Mouse (Mus musculus): Measurements from ENCODE around the gene Cenpx. TPM values are rescaled to one million over a fixed set of nuclear protein-coding genes. Genes with fewer than 3 reads are reported as not detected.
"Not testable (repeated sequence)": the region's sequence is repeated elsewhere in the genome, so short reads cannot be mapped to it uniquely, and the experiment has no call there.

Gene Cenpx
- polyA plus RNA-seq (2014; fragmentation: Nextera tagmentation; extraction: Ambion mirVana): 178 and 192 TPM in 2 replicates

GRCm38 (mm10) chr11:120713580-120714518, at the start of gene Cenpx, which contains the start of gene Lrrc45:
Cenpx (minus strand) TSS chr11:120713738.
Lrrc45 (plus strand) TSS chr11:120713925.
- ATAC-seq (replicated peaks; ENCODE audit: low FRiP score) (peak; percentile 96), DNase-seq (ENCODE audit: low spot score) (peak; percentile 94)
- Histone ChIP-seq H3K27ac (ENCODE audit: low read depth, low read length) (peak within 1 kb of the TSS; percentile 62), H3K36me3 (ENCODE audit: control insufficient read depth, insufficient read depth, low read length) (peaks cover 24% of the 10 kb centered on the region), H3K4me1 (replicated peaks; ENCODE audit: control insufficient read depth, insufficient read depth, low read length) (peaks cover 11% of the 10 kb centered on the region), H3K9ac (ENCODE audit: low read depth, low read length) (peak within 1 kb of the TSS; percentile 84), H3K4me3 (ENCODE audit: low read depth, low read length) (peak within 1 kb of the TSS; percentile 82), H3K27me3 (replicated peaks; ENCODE audit: control insufficient read depth, insufficient read depth, low read length) (no peaks in the 10 kb centered on the region), H3K4me2 (peak within 1 kb of the TSS; percentile 99), H3K9me3 (ENCODE audit: control insufficient read depth, low read length) (no peaks in the 10 kb centered on the region)
- 5% methylated on average over 53 of the region's 53 CpGs for WGBS

- H3K4me3 ChIP-seq (ENCODE audit: low read depth, low read length); ATAC-seq (replicated peaks; ENCODE audit: low FRiP score); H3K27ac ChIP-seq (ENCODE audit: low read depth, low read length); H3K4me2 ChIP-seq; H3K36me3 ChIP-seq (ENCODE audit: control insufficient read depth, insufficient read depth, low read length); DNase-seq (ENCODE audit: low spot score); H3K4me1 ChIP-seq (replicated peaks; ENCODE audit: control insufficient read depth, insufficient read depth, low read length); H3K9ac ChIP-seq (ENCODE audit: low read depth, low read length): not testable (repeated sequence)
- H3K27me3 ChIP-seq (replicated peaks; ENCODE audit: control insufficient read depth, insufficient read depth, low read length): peaks cover 18% of the 10 kb centered on the region
- 20% methylated on average over 14 of the region's 14 CpGs for WGBS
- H3K9me3 ChIP-seq (ENCODE audit: control insufficient read depth, low read length): peaks cover 12% of the 10 kb centered on the region; the same call in 1 of the 2 replicates
These were observed 49.1 kb upstream of the Cenpx start, which contains the start of gene Hmga1b for GRCm38 (mm10) chr11:120762672-120763041. Hmga1b (plus strand) TSS chr11:120762794.

- no peak overlapping the region for H3K4me2 ChIP-seq
- DNase-seq (ENCODE audit: low spot score) (no peak), ATAC-seq (replicated peaks; ENCODE audit: low FRiP score) (no peak)
- no peak overlapping the region for H3K4me3 ChIP-seq (ENCODE audit: low read depth, low read length)
- WGBS: 64% methylated on average over 14 of the region's 14 CpGs
- H3K27ac ChIP-seq (ENCODE audit: low read depth, low read length): no peak overlapping the region
- no peaks in the 10 kb centered on the region for H3K36me3 ChIP-seq (ENCODE audit: control insufficient read depth, insufficient read depth, low read length)
- H3K4me1 ChIP-seq (replicated peaks; ENCODE audit: control insufficient read depth, insufficient read depth, low read length): no peaks in the 10 kb centered on the region
- no peak overlapping the region for H3K9ac ChIP-seq (ENCODE audit: low read depth, low read length)
- H3K27me3 ChIP-seq (replicated peaks; ENCODE audit: control insufficient read depth, insufficient read depth, low read length): peaks cover 18% of the 10 kb centered on the region
- peaks cover 12% of the 10 kb centered on the region; the same call in 1 of the 2 replicates for H3K9me3 ChIP-seq (ENCODE audit: control insufficient read depth, low read length)
These were observed 48.5 kb upstream of the Cenpx start for GRCm38 (mm10) chr11:120761811-120762671.

GRCm38 (mm10) chr11:120760236-120760635, 46.7 kb upstream of the Cenpx start:
- ATAC-seq (replicated peaks; ENCODE audit: low FRiP score) (no peak), DNase-seq (ENCODE audit: low spot score) (no peak)
- Histone ChIP-seq H3K36me3 (ENCODE audit: control insufficient read depth, insufficient read depth, low read length) (no peaks in the 10 kb centered on the region), H3K9ac (ENCODE audit: low read depth, low read length) (no peak overlapping the region), H3K4me3 (ENCODE audit: low read depth, low read length) (no peak overlapping the region), H3K27ac (ENCODE audit: low read depth, low read length) (no peak overlapping the region), H3K9me3 (ENCODE audit: control insufficient read depth, low read length) (peaks cover 12% of the 10 kb centered on the region; the same call in 1 of the 2 replicates), H3K27me3 (replicated peaks; ENCODE audit: control insufficient read depth, insufficient read depth, low read length) (peaks cover 14% of the 10 kb centered on the region), H3K4me1 (replicated peaks; ENCODE audit: control insufficient read depth, insufficient read depth, low read length) (no peaks in the 10 kb centered on the region), H3K4me2 (no peak overlapping the region)
- 86% methylated on average over 9 of the region's 9 CpGs for WGBS

GRCm38 (mm10) chr11:120751606-120752005, 38.1 kb upstream of the Cenpx start:
- Histone ChIP-seq H3K9me3 (ENCODE audit: control insufficient read depth, low read length) (no peaks in the 10 kb centered on the region), H3K27me3 (replicated peaks; ENCODE audit: control insufficient read depth, insufficient read depth, low read length) (peaks cover 4% of the 10 kb centered on the region; the same call in 1 of the 2 replicates), H3K9ac (ENCODE audit: low read depth, low read length) (no peak overlapping the region), H3K27ac (ENCODE audit: low read depth, low read length) (no peak overlapping the region), H3K4me3 (ENCODE audit: low read depth, low read length) (no peak overlapping the region), H3K4me1 (replicated peaks; ENCODE audit: control insufficient read depth, insufficient read depth, low read length) (no peaks in the 10 kb centered on the region), H3K36me3 (ENCODE audit: control insufficient read depth, insufficient read depth, low read length) (no peaks in the 10 kb centered on the region), H3K4me2 (no peak overlapping the region)
- ATAC-seq (replicated peaks; ENCODE audit: low FRiP score) (no peak), DNase-seq (ENCODE audit: low spot score) (no peak)
- WGBS: 63% methylated on average over 4 of the region's 4 CpGs

- 52% methylated on average over 8 of the region's 8 CpGs for WGBS
- DNase-seq (ENCODE audit: low spot score) (no peak), ATAC-seq (replicated peaks; ENCODE audit: low FRiP score) (no peak)
- H3K4me2 ChIP-seq: no peak overlapping the region
- H3K36me3 ChIP-seq (ENCODE audit: control insufficient read depth, insufficient read depth, low read length): no peaks in the 10 kb centered on the region
- no peaks in the 10 kb centered on the region for H3K4me1 ChIP-seq (replicated peaks; ENCODE audit: control insufficient read depth, insufficient read depth, low read length)
- H3K9me3 ChIP-seq (ENCODE audit: control insufficient read depth, low read length): no peaks in the 10 kb centered on the region
- H3K9ac ChIP-seq (ENCODE audit: low read depth, low read length): no peak overlapping the region
- peaks cover 4% of the 10 kb centered on the region; the same call in 1 of the 2 replicates for H3K27me3 ChIP-seq (replicated peaks; ENCODE audit: control insufficient read depth, insufficient read depth, low read length)
- H3K27ac ChIP-seq (ENCODE audit: low read depth, low read length): no peak overlapping the region
- no peak overlapping the region for H3K4me3 ChIP-seq (ENCODE audit: low read depth, low read length)
These were observed 35.9 kb upstream of the Cenpx start for GRCm38 (mm10) chr11:120749430-120749829.

- ATAC-seq (replicated peaks; ENCODE audit: low FRiP score) (no peak), DNase-seq (ENCODE audit: low spot score) (no peak)
- no peak overlapping the region for H3K27ac ChIP-seq (ENCODE audit: low read depth, low read length)
- H3K9ac ChIP-seq (ENCODE audit: low read depth, low read length): no peak overlapping the region
- H3K36me3 ChIP-seq (ENCODE audit: control insufficient read depth, insufficient read depth, low read length): no peaks in the 10 kb centered on the region
- H3K4me1 ChIP-seq (replicated peaks; ENCODE audit: control insufficient read depth, insufficient read depth, low read length): no peaks in the 10 kb centered on the region
- no peak overlapping the region for H3K4me3 ChIP-seq (ENCODE audit: low read depth, low read length)
- no peak overlapping the region for H3K4me2 ChIP-seq
- no peaks in the 10 kb centered on the region for H3K9me3 ChIP-seq (ENCODE audit: control insufficient read depth, low read length)
- WGBS: 63% methylated on average over 4 of the region's 4 CpGs
- peaks cover 4% of the 10 kb centered on the region; the same call in 1 of the 2 replicates for H3K27me3 ChIP-seq (replicated peaks; ENCODE audit: control insufficient read depth, insufficient read depth, low read length)
These were observed 34.4 kb upstream of the Cenpx start for GRCm38 (mm10) chr11:120747974-120748373.

GRCm38 (mm10) chr11:120744121-120744701, 30.7 kb upstream of the Cenpx start:
- no peak for DNase-seq (ENCODE audit: low spot score)

More at GRCm38 (mm10) chr11:120744121-120744701, 30.7 kb upstream of the Cenpx start:
- Histone ChIP-seq H3K9ac (ENCODE audit: low read depth, low read length) (no peak overlapping the region), H3K4me3 (ENCODE audit: low read depth, low read length) (no peak overlapping the region), H3K4me2 (no peak overlapping the region), H3K4me1 (replicated peaks; ENCODE audit: control insufficient read depth, insufficient read depth, low read length) (no peaks in the 10 kb centered on the region), H3K27me3 (replicated peaks; ENCODE audit: control insufficient read depth, insufficient read depth, low read length) (peaks cover 2% of the 10 kb centered on the region; the same call in 1 of the 2 replicates), H3K9me3 (ENCODE audit: control insufficient read depth, low read length) (no peaks in the 10 kb centered on the region), H3K36me3 (ENCODE audit: control insufficient read depth, insufficient read depth, low read length) (no peaks in the 10 kb centered on the region), H3K27ac (ENCODE audit: low read depth, low read length) (no peak overlapping the region)
- no peak for ATAC-seq (replicated peaks; ENCODE audit: low FRiP score)
- 72% methylated on average over 7 of the region's 7 CpGs for WGBS

Data from liver, embryonic 11.5 days (tissue).